14 mouse cellular contexts compared by ENCODE assay signal in the genomic region with DNA sequence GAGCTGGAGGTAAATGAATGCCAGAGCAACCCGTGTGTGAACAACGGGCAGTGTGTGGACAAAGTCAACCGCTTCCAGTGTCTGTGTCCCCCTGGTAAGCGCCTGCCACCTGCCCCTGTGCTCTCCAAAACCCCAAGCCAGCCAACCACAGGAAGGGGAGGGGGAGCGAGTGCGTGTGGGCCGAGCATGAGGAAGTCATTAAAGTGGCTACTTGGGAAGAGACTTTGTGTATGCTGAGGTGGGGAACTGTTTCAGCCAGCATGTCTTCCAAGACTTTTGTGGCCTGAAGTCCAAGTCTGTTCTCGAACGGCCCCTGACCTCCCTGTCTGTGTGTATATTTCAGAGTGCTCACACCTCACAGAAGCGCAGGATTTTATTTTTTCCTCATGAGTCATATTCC. TPM values are rescaled to one million over a fixed set of nuclear protein-coding genes. Genes with fewer than 3 reads are reported as not detected.
DNase-seq lines count a peak whose midpoint lies in the region; ATAC-seq lines count a peak whose summit lies in the region.
"Had no signal": no experiment of that assay in that cellular context is flagged by ENCODE, and none has a peak within 500 bp of the region (broad histone marks: within the 10 kb centered on the region; RNA-seq: fewer than 3 reads in every experiment).

No protein-coding gene starts in this region.

- no peak overlapping the region for H3K4me3 ChIP-seq in kidney, embryonic 15.5 days (replicated peaks)
- H3K4me3 ChIP-seq: forebrain, embryonic 15.5 days; intestine, embryonic 15.5 days; stomach, embryonic 15.5 days had no signal

- H3K36me3 ChIP-seq in kidney, embryonic 15.5 days: peaks cover 98% of the 10 kb centered on the region

- H3K9me3 ChIP-seq in kidney, embryonic 15.5 days (replicated peaks): 0 out of 2 replicates have a peak, but pooled peaks cover 5% of the 10 kb centered on the region
- H3K9me3 ChIP-seq: forebrain, embryonic 15.5 days; intestine, embryonic 15.5 days; stomach, embryonic 15.5 days had no signal

- intact Hi-C loops in heart, postnatal 14 days (cut with DNase I): no loop called here

- ATAC-seq in kidney, embryonic 15.5 days (replicated peaks; ENCODE audit: low FRiP score): no peak
- ATAC-seq in megakaryocyte, adult 5-6 weeks (ENCODE audit: poor library complexity, severe bottlenecking): peak; percentile 53
- ATAC-seq: forebrain, embryonic 15.5 days; intestine, embryonic 15.5 days had no signal

- WGBS in kidney, embryonic 15.5 days: 68% methylated on average over 10 of the region's 10 CpGs

- peak overlapping the region; percentile 41 for H3K27ac ChIP-seq in kidney, embryonic 15.5 days
- H3K27ac ChIP-seq: forebrain, embryonic 15.5 days; intestine, embryonic 15.5 days; macrophage; stomach, embryonic 15.5 days had no signal

- no peaks in the 10 kb centered on the region for H3K27me3 ChIP-seq in kidney, embryonic 15.5 days
- H3K27me3 ChIP-seq: forebrain, embryonic 15.5 days; intestine, embryonic 15.5 days; stomach, embryonic 15.5 days had no signal

- peaks cover 34% of the 10 kb centered on the region for H3K4me1 ChIP-seq in kidney, embryonic 15.5 days
- H3K4me1 ChIP-seq: stomach, embryonic 15.5 days had no signal

- H3K4me2 ChIP-seq in kidney, embryonic 15.5 days: no peak overlapping the region
- H3K4me2 ChIP-seq: forebrain, embryonic 15.5 days; intestine, embryonic 15.5 days; stomach, embryonic 15.5 days had no signal

- no peak overlapping the region for H3K9ac ChIP-seq in kidney, embryonic 15.5 days
- H3K9ac ChIP-seq: forebrain, embryonic 15.5 days; intestine, embryonic 15.5 days; stomach, embryonic 15.5 days had no signal

- no peak for DNase-seq in kidney, adult 18-20 months
- peak; percentile 16 for DNase-seq in thymus, postnatal 0 days (ENCODE audit: low spot score)
- no peak for DNase-seq in thymus, adult 18-20 months
- DNase-seq in fibroblast of lung, adult 2 months (ENCODE audit: low read depth): peak; percentile 89
- no peak for DNase-seq in frontal cortex, postnatal 10 days (ENCODE audit: low spot score in 2 of 2)
- no peak for DNase-seq in heart, postnatal 14 days
- DNase-seq: heart, adult 11 months had no signal

RNA-seq across cellular contexts. Expression of a gene that starts 58.9 kb away (rescaled TPM):
- polyA plus RNA-seq in kidney, embryonic 15.5 days (2015; fragmentation: Nextera tagmentation; extraction: Ambion mirVana): not detected in 2 replicates
- polyA plus RNA-seq in thymus, postnatal 0 days (2015; fragmentation: Nextera tagmentation; extraction: Ambion mirVana): not detected in 2 replicates
- 0.18 TPM in 1 of 2 replicates, not detected in the other for total RNA-seq in megakaryocyte, adult 5-6 weeks (2015)
- total RNA-seq in megakaryocyte, adult 5-6 weeks (2017): 0.04 TPM in 1 of 2 replicates, not detected in the other
- total RNA-seq in heart, postnatal 14 days (2021): under 1 TPM in 1 of 2 experiments, not detected in 1; 0.15 TPM
- total RNA-seq: heart, postnatal 25 days had no signal
- polyA plus RNA-seq: forebrain, embryonic 15.5 days; intestine, embryonic 15.5 days; macrophage; stomach, embryonic 15.5 days had no signal

Comparison
In these comparisons a context has a peak if more than half of its experiments do, and no peak if none do; other contexts are left out.
1. DNase-seq: peak in thymus, postnatal 0 days (single experiment) and fibroblast of lung, adult 2 months (single experiment); none in kidney, adult 18-20 months (single experiment), thymus, adult 18-20 months (0 of 2), frontal cortex, postnatal 10 days (0 of 2) and heart, postnatal 14 days (0 of 2).